Mouse (Mus musculus) hindbrain, embryonic 16.5 days (tissue): ENCODE measurements around the gene Sorcs3. TPM values are rescaled to one million over a fixed set of nuclear protein-coding genes. Genes with fewer than 3 reads are reported as not detected.

Experiments used
- ATAC-seq: fragments of 200-750 bp; cut with Nextera tagmentation; 2 replicates; pipeline ENCODE4 v1.8.0; 2017; ENCODE audit warnings: moderate TSS enrichment, moderate library complexity
- H3K27ac ChIP-seq: fragments of 300-500 bp; sonication (generic); 2 replicates; pipeline ENCODE4 v1.5.1; 2014; ENCODE audit warnings: low read depth, mild to moderate bottlenecking, control low read depth, low read length, moderate library complexity
- H3K27me3 ChIP-seq: fragments of 300-500 bp; sonication (generic); replicated peaks from 2 replicates; pipeline ENCODE4 v1.6.1; 2014; ENCODE audit warnings: low read length; ENCODE audit not compliant: control insufficient read depth, insufficient read depth
- H3K36me3 ChIP-seq: fragments of 300-500 bp; sonication (generic); 2 replicates; pipeline ENCODE4 v1.6.1; 2014; ENCODE audit warnings: mild to moderate bottlenecking, low read length, moderate library complexity, mixed read lengths; ENCODE audit not compliant: control insufficient read depth, insufficient read depth
- H3K4me1 ChIP-seq: fragments of 300-500 bp; sonication (generic); 2 replicates; pipeline ENCODE4 v1.6.1; 2014; ENCODE audit warnings: low read depth, low read length; ENCODE audit not compliant: control insufficient read depth, insufficient read depth
- H3K4me2 ChIP-seq: fragments of 300-500 bp; sonication (generic); 2 replicates; pipeline ENCODE4 v1.6.1; 2014; ENCODE audit warnings: mild to moderate bottlenecking, low read length, control low read depth, moderate library complexity
- H3K4me3 ChIP-seq: fragments of 300-500 bp; sonication (generic); 2 replicates; pipeline ENCODE4 v1.5.1; 2014; ENCODE audit warnings: mild to moderate bottlenecking, low read length, control low read depth, moderate library complexity
- H3K9ac ChIP-seq: fragments of 300-500 bp; sonication (generic); 2 replicates; pipeline ENCODE4 v1.6.1; 2014; ENCODE audit warnings: low read depth, mild to moderate bottlenecking, control low read depth, low read length, moderate library complexity
- H3K9me3 ChIP-seq: fragments of 300-500 bp; sonication (generic); 2 replicates; pipeline ENCODE4 v1.6.1; 2014; ENCODE audit warnings: mild to moderate bottlenecking, low read length, moderate library complexity; ENCODE audit not compliant: control insufficient read depth
- WGBS: fragments of 180-500 bp; shearing (Covaris S2); extraction: QIAGEN DNeasy Blood & Tissue Kit; methylation state at CpG from one replicate; pipeline ENCODE4 v1.1.7; 2014; 5-methylcytosine and 5-hydroxymethylcytosine counted together
- polyA plus RNA-seq: library from polyadenylated mRNA; unstranded; fragments of >200 nt; fragmentation: Nextera tagmentation; extraction: Ambion mirVana; gene quantifications from 2 replicates; pipeline ENCODE4 v1.2.1, GENCODE M21; 2015

Gene Sorcs3
- polyA plus RNA-seq, 1 experiment from 2014 or later = 14.5 TPM

- ATAC-seq = no peak
- no peak overlapping the region for H3K27ac ChIP-seq
- H3K4me2 ChIP-seq = no peak overlapping the region
- H3K4me3 ChIP-seq = no peak overlapping the region
- H3K36me3 ChIP-seq = no peaks in the 10 kb centered on the region
- no peak overlapping the region for H3K9ac ChIP-seq
- 86% methylated on average over 5 of the region's 5 CpGs for WGBS
- H3K4me1 ChIP-seq = no peaks in the 10 kb centered on the region
- no peaks in the 10 kb centered on the region for H3K9me3 ChIP-seq
- H3K27me3 ChIP-seq = no peaks in the 10 kb centered on the region
Observed at GRCm38 (mm10) chr19:48338098-48338497, 132.3 kb downstream of the Sorcs3 start.

GRCm38 (mm10) chr19:48342770-48343169 is 136.9 kb downstream of the Sorcs3 start:
- no peak for ATAC-seq
- Histone ChIP-seq H3K36me3 (no peaks in the 10 kb centered on the region), H3K27me3 (no peaks in the 10 kb centered on the region), H3K4me3 (no peak overlapping the region), H3K27ac (no peak overlapping the region), H3K9me3 (no peaks in the 10 kb centered on the region), H3K4me2 (no peak overlapping the region), H3K9ac (no peak overlapping the region), H3K4me1 (peaks cover 2% of the 10 kb centered on the region; the same call in 1 of the 2 replicates)
- WGBS = 72% methylated on average over 4 of the region's 4 CpGs

GRCm38 (mm10) chr19:48343442-48343841 is 137.6 kb downstream of the Sorcs3 start:
- Histone ChIP-seq H3K27me3 (no peaks in the 10 kb centered on the region), H3K36me3 (no peaks in the 10 kb centered on the region), H3K27ac (no peak overlapping the region), H3K4me1 (peaks cover 2% of the 10 kb centered on the region; the same call in 1 of the 2 replicates), H3K4me2 (no peak overlapping the region), H3K9ac (no peak overlapping the region), H3K9me3 (no peaks in the 10 kb centered on the region), H3K4me3 (no peak overlapping the region)
- WGBS = 15% methylated on average over 7 of the region's 7 CpGs
- ATAC-seq = no peak

- Histone ChIP-seq H3K4me1 (peaks cover 2% of the 10 kb centered on the region; the same call in 1 of the 2 replicates), H3K36me3 (no peaks in the 10 kb centered on the region), H3K9ac (no peak overlapping the region), H3K27ac (no peak overlapping the region), H3K4me2 (no peak overlapping the region), H3K27me3 (0 out of 2 replicates have a peak, but pooled peaks cover 2% of the 10 kb centered on the region), H3K4me3 (no peak overlapping the region), H3K9me3 (no peaks in the 10 kb centered on the region)
- ATAC-seq = no peak
- WGBS = 71% methylated on average over 5 of the region's 5 CpGs
Observed at GRCm38 (mm10) chr19:48347116-48347515, 141.3 kb downstream of the Sorcs3 start.

- ATAC-seq = no peak
- WGBS = 83% methylated on average over 2 of the region's 2 CpGs
- no peak overlapping the region for H3K9ac ChIP-seq
- no peak overlapping the region for H3K27ac ChIP-seq
- H3K9me3 ChIP-seq = no peaks in the 10 kb centered on the region
- H3K4me2 ChIP-seq = no peak overlapping the region
- no peaks in the 10 kb centered on the region for H3K36me3 ChIP-seq
- H3K4me3 ChIP-seq = no peak overlapping the region
- H3K27me3 ChIP-seq = no peaks in the 10 kb centered on the region
- no peaks in the 10 kb centered on the region for H3K4me1 ChIP-seq
Observed at GRCm38 (mm10) chr19:48356806-48357205, 151.0 kb downstream of the Sorcs3 start.

- Histone ChIP-seq H3K27me3 (no peaks in the 10 kb centered on the region), H3K4me1 (no peaks in the 10 kb centered on the region), H3K4me2 (no peak overlapping the region), H3K9me3 (no peaks in the 10 kb centered on the region), H3K36me3 (no peaks in the 10 kb centered on the region), H3K4me3 (no peak overlapping the region), H3K9ac (no peak overlapping the region), H3K27ac (no peak overlapping the region)
- ATAC-seq = no peak
- WGBS = 66% methylated on average over 2 of the region's 2 CpGs
Observed at GRCm38 (mm10) chr19:48362167-48362566, 156.3 kb downstream of the Sorcs3 start.

- 21% methylated on average over 10 of the region's 10 CpGs for WGBS
- H3K4me3 ChIP-seq = no peak overlapping the region
- no peak for ATAC-seq
- no peaks in the 10 kb centered on the region for H3K27me3 ChIP-seq
- H3K9me3 ChIP-seq = no peaks in the 10 kb centered on the region
- peak overlapping the region; percentile 37 for H3K4me2 ChIP-seq
- no peak overlapping the region for H3K9ac ChIP-seq
- H3K4me1 ChIP-seq = peaks cover 3% of the 10 kb centered on the region; the same call in 1 of the 2 replicates
- no peak overlapping the region for H3K27ac ChIP-seq
- no peaks in the 10 kb centered on the region for H3K36me3 ChIP-seq
Observed at GRCm38 (mm10) chr19:48368056-48368455, 162.2 kb downstream of the Sorcs3 start.

- Histone ChIP-seq H3K27me3 (no peaks in the 10 kb centered on the region), H3K27ac (no peak overlapping the region), H3K4me1 (peaks cover 3% of the 10 kb centered on the region; the same call in 1 of the 2 replicates), H3K9me3 (no peaks in the 10 kb centered on the region), H3K4me3 (no peak overlapping the region), H3K4me2 (no peak overlapping the region), H3K9ac (no peak overlapping the region), H3K36me3 (no peaks in the 10 kb centered on the region)
- WGBS = 91% methylated on average over 9 of the region's 9 CpGs
- ATAC-seq = no peak
Observed at GRCm38 (mm10) chr19:48371787-48372186, 166.0 kb downstream of the Sorcs3 start.

- no peak overlapping the region for H3K9ac ChIP-seq
- H3K4me1 ChIP-seq = no peaks in the 10 kb centered on the region
- H3K4me3 ChIP-seq = no peak overlapping the region
- H3K9me3 ChIP-seq = no peaks in the 10 kb centered on the region
- no peak overlapping the region for H3K27ac ChIP-seq
- WGBS = 61% methylated on average over 11 of the region's 11 CpGs
- peak overlapping the region; percentile 4; the same call in 1 of the 2 replicates for H3K4me2 ChIP-seq
- no peak for ATAC-seq
- H3K36me3 ChIP-seq = no peaks in the 10 kb centered on the region
- no peaks in the 10 kb centered on the region for H3K27me3 ChIP-seq
Observed at GRCm38 (mm10) chr19:48378006-48378540, 172.2 kb downstream of the Sorcs3 start.
